Mouse (Mus musculus): ENCODE results near the gene Ppp4r1. TPM values are rescaled to one million over a fixed set of nuclear protein-coding genes. Genes with fewer than 3 reads are reported as not detected.
A peak's percentile ranks its signal among the peaks of the same experiment; 100 is the strongest.

Ppp4r1 gene
- 10 to 100 TPM; 39.0 to 40.4 TPM for total RNA-seq (2021)
- long read RNA-seq, experiment 1, transcript Ppp4r1-204 (20 exons, 3,784 nt): major isoform, 9 of 25 reads
- long read RNA-seq, experiment 1, partial matches to known transcripts: 5 of 25 reads
- long read RNA-seq, experiment 1, other reads (novel, unspliced or antisense): 10 of 25 reads
- long read RNA-seq, experiment 2, transcript Ppp4r1-204 (20 exons, 3,784 nt): major isoform, 10 of 30 reads
- long read RNA-seq, experiment 2, transcript Ppp4r1-201 (20 exons, 3,850 nt): minor isoform, 5 of 30 reads
- long read RNA-seq, experiment 2, partial matches to known transcripts: 8 of 30 reads
- long read RNA-seq, experiment 2, other reads (novel, unspliced or antisense): 7 of 30 reads

DNA sequence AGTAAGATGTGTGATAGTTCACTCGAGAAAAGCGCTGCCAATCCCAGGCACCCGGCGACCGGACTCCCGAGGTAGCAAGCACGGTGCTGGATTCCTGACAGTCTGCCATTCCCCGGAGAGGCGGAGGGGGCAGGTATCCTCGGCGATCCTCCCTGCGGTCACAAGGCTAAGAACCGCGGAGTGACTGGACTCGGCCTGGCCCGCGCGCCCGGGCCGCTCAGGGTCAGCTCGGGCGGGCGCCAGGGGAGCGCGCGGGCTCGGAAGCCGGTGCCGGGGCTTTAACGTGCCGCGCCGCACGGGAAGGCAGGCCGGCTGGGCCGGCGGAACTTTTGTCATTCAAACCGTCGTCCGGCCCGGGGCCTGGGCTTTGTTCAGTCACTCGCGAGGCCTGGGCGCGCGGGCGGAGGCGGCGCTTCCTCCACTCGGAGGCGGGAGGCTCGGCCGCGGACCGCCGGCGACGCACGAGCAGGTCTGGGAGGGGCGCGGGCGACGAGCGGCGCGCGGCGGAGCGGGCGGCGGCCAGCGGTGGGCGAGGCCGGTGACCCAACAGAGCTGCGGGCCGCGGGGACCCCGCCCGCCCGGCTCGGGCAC lies at the start of gene Ppp4r1:
Ppp4r1 (plus strand) TSS at position 23 of the 591 bp plus-strand sequence.
- peak; percentile 74 to 79 for DNase-seq (ENCODE audit: low spot score in 2 of 2)

- no peak for DNase-seq (ENCODE audit: low spot score in 2 of 2)
Measured at GRCm38 (mm10) chr17:65732666-65733065, 49.7 kb upstream of the Ppp4r1 start.

DNA sequence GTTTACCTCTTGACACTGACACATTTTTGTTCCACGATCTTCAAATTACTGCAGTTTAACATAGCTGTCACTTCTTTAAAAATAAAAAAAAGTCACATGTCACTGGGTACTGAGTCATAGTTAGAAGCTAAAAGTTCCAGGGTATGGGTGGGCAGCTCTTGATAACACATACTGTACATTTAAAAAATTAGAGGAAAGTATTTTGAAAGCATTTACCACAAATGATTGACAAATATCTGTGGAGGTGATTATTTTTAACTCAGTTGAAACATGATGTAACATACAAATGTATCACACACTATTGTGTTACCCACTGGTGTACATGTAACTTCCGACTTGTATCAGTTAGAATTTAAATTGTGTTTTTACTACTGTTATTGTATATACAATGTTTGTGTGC lies 47.3 kb upstream of the Ppp4r1 start:
- DNase-seq (ENCODE audit: low spot score in 2 of 2): no peak

DNA sequence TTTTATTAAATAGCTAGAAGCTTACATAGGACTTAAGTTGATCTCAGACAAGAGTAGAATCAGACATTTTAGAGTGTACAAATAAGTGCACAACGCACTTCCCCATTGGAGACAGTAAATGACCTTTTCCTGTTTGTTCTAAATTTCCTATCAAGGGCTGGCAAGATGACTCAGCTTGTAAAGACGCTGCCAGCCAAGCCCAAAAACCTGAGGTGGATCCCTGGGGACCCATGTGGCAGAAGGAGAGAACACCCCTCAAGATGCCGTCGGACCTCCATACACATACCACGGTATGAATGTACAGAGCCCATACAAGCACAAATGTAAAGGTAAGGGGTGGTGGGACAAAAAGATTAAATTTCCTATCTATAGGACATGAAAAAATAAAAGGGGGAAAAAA lies 45.2 kb upstream of the Ppp4r1 start:
- DNase-seq (ENCODE audit: low spot score in 2 of 2): no peak

DNA sequence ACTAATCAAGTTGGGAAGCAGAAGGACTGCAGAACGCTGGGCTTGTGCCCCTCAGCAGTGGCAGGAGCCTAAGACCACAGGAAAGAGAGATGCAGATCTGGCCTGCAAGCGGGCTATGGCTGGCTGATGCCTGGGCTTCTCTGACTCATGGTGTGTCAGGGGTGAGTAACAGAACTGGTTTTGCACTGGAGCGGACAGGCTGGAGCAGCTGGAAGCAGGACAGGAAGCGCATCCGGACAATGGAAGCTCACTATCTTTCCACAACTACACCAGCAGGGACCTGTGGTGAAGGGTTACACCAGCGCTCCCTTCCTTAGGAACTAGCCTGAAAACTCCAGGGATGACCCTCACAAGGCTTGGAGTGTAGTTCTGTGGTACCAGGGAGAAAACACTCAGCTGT lies 44.8 kb upstream of the Ppp4r1 start:
- DNase-seq (ENCODE audit: low spot score in 2 of 2): no peak

DNA sequence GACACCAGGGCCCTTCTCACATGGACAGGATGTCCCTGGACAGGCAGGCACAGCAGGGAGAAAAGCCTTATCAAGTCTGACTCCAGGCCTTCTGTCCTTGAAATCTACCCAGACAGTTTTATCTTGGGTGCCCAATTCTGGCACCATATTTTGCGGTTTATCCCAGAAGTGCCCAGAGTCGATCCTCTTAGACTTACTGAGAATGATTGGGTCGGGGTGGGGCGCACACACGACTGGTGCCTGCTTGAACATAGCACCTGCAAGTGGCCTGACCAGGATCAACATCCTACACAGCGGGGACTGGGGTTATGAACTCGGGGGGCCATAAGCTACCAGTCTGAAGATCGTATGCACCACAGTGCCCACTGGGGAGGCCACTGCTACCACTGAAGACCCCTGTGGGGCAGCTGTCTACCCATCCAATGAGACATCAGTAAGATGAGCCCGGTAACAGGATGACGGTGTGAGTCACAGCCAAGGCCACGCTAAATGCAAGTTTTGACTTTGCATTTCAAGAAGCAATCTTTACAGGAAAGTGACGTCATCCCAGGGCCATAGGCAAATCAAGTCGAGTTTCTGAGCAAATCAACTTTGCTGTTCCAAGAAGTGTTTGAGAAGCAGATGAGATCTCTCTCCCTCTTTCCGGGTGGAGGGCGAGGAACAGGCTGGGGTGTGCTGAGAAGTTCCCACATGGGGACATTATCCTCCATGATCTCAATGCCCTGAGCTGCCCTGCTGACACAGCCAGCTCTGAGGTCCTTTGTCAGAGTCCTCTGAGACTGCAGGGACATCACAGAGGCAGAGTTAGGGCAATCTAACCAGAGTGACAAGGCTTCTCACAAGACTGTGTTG lies 42.3 kb upstream of the Ppp4r1 start:
- no peak for DNase-seq (ENCODE audit: low spot score in 2 of 2)

GRCm38 (mm10) chr17:65741565-65741964 lies 40.8 kb upstream of the Ppp4r1 start:
- DNase-seq (ENCODE audit: low spot score in 2 of 2): no peak

DNA sequence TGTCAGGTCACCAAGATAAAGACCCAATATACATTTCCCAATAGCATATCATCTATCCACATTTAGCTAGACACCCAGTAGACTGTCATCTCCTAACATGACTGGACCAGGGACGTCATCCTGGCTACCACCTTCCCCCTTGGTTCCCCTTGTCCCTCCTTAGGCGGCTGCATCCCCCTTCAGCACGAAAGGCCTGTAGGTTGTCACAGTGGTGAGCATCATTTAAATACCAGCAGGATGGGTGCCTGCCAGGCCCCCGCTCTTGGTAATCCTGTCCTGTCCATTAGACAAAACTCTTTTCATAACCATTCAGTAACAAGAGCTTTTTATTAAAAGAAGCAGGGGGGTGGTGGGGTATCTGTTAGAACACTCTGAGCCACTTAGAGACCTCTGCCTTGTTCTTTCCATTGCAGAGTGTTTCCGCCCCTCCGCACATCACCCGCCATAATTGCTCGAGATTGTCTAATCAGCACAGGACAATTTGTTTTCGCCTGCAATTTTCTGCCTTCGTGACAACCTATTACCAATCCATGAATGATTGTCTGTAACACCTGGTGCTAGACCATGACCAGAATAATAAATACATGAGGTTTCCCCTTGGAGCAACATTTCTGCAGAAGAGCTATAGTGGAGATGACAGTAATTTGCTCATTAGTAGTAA lies 40.0 kb upstream of the Ppp4r1 start:
- DNase-seq (ENCODE audit: low spot score in 2 of 2): no peak

DNA sequence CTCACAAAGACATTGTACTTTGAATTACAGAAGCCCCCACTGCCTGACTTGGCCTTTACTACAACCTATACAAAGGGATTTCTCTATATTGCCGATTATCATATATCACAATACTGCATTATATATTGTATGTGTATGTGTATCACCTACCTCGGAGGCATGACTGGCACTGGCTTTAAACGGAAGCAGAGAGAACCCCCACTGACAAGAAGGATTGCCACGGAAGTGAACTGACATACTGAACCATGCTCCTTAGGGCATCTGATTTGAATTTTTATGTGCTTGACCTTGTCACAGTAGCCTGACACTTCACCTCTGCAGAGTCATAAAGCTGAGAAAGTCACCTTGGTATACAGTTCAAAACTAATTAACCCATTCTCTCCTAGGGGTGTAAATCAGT lies 39.4 kb upstream of the Ppp4r1 start:
- DNase-seq (ENCODE audit: low spot score in 2 of 2): no peak

DNA sequence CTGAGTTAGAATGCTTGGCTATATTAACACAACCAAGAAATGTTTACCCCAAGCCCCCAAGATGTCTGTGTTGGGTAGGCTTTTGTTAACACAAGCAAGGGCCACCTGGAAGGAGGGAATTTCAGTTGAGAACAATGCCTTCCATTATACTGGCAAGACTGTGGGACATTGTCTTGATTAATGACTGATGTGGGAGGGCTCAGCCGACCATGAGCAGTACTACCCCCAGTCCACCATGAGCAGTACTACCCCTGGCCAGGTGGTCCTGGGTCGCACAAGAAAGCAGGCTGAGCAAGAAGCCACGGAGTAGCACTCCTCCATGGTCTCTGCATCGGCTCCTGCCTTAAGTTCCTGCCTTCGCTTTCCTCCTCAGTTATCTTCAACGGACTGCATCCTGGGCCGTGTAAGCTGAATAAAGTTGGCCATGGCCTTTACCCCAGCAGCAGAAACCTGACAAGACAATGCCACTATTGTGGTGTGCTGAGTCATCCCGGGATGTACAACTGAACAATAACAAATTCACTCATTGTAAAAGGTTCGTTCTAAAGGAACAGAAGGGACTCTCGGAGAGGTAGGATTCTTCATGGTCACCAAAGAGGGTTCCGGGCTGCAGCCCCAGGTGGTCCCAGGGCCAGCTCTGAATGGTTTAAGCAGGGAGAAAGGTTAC lies 38.6 kb upstream of the Ppp4r1 start:
- DNase-seq (ENCODE audit: low spot score in 2 of 2): no peak

DNA sequence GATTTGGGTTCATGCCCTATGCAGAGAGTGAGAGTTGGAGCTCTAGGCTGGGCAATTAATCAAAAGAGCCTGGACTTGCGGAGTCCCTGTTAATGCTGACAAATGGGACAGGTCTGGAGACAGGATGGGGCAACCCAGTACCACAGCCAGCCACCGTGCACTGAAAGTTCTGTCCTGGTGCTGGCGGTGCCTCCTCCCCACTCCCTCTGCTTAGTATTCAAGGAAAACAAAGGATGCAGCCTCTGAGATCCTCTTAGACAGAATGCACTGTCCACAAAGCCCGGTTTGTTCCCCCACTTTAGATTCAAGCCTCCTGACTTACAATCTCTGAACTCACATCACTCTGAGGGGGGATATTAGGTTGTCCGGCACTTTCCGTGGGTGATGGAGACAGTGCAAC lies 36.1 kb upstream of the Ppp4r1 start:
- no peak for DNase-seq (ENCODE audit: low spot score in 2 of 2)

DNA sequence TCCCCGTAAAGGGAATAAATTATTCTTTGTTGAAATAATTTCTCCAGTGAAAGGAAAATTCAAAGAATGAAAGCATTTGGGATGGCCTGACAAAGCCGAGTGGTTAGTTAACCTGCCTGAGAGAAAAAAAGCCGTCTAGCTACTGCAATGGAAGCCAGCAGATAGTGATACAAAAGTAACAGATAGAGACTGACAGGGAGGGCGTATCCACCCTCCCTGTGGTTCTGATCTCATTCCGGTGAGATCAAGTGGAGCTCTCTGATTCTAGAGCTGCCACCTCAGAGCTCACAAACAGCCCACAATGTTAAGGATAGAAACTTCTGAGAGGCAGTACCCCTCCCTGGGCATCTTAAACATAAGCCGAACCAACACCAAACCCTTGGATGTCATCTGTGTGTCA lies 33.4 kb upstream of the Ppp4r1 start:
- no peak for DNase-seq (ENCODE audit: low spot score in 2 of 2)

DNA sequence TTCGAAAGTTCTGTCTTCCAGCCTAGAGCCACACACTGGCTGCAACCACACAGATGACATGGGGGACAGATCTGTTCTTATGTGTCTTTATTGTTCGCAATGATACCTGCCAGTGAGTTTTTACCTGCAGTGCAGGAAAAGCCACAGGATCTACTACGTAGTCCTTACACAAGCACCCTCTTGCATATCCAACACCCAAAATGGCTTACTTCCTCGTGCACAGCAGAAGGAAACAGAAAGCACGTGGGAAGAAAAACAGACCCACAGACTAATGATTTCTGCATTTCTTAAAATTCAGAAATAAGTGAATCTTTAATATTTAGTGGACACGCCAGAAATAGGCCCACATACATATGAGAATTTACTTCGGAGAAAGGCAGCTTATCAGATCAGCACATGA lies 32.6 kb upstream of the Ppp4r1 start:
- DNase-seq (ENCODE audit: low spot score in 2 of 2): no peak

- no peak for DNase-seq (ENCODE audit: low spot score in 2 of 2)
Measured at GRCm38 (mm10) chr17:65750301-65750700, 32.1 kb upstream of the Ppp4r1 start.

DNA sequence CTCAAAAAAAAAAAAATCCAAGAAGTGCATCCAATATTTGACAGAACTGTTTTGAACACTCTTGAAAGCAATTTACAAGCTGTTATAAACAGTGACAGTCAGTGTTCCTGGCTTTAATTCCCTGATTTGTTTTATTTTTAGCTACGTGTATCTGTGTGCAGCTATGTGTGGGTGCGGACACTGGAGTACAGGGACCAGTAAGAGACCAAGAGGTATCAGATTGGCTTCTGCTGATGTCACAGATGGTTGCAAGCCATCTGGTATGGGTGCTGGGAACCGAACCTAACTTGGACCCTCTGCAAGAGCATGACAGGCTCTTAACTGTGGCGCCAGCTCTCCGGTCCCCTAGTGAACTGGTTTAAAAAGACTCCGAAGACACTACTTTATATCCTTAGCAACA lies 29.2 kb upstream of the Ppp4r1 start:
- peak in 1 of 2 experiments; percentile 64 for DNase-seq (ENCODE audit: low spot score in 2 of 2)

DNA sequence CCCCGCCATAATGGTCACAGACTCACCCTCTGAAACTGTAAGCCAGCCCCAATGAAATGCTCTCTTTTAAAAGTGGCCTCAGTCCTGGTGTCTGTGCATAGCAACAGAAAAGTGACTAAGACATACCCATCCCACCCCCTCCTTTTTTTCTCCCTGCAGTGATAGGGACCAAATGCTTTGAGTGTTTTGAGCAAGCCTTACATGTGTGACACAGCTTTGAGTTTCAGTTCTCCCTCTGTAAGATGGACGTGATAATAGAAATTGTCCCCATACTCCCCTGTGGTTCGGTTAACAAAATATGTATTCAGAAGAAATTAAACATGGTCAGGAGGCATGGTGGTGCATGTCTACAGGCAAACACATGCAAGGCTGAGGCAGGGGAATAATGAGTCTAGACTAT lies 26.5 kb upstream of the Ppp4r1 start:
- DNase-seq (ENCODE audit: low spot score in 2 of 2): no peak

- no peak for DNase-seq (ENCODE audit: low spot score in 2 of 2)
Measured at GRCm38 (mm10) chr17:65757150-65757549, 25.2 kb upstream of the Ppp4r1 start.

DNA sequence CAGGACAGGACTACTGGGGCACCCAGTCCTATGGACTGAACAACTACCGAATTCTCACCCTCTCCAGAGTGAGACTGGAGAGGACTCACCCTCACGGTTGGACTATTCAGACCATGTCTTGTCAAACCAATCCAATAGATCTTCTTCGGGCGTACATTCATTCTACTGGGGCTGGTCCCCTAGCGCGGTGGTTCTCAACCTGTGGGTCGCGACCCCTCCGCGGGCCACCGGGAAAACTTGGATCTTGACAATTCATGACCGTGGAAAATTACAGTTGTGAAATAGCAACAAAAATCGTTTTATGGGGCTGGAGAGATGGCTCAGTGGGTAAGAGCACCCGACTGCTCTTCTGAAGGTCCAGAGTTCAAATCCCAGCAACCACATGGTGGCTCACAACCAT lies 19.2 kb upstream of the Ppp4r1 start:
- no peak for DNase-seq (ENCODE audit: low spot score in 2 of 2)

DNA sequence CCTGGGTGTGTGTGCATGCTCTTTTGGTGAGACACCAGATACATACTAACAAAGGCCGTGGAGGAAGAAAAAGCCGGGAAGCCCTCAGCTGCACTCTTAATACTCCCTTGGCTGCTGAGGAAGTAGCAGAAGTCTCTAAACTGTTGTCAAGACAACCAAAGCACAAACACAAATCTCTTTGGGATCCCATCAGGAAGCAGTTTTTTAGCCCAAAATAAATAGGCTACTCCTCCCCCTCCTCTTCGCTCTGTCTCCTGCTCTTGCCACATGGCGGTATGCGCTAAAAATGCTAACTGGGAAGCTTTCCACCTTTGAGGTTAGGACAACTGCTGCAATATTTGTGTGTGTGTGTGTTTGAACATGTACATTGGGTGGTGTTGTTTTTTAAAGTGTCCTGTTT lies 13.9 kb upstream of the Ppp4r1 start:
- DNase-seq (ENCODE audit: low spot score in 2 of 2): peak; percentile 40 to 73

- DNase-seq (ENCODE audit: low spot score in 2 of 2): no peak
Measured at GRCm38 (mm10) chr17:65770982-65771915, 11.1 kb upstream of the Ppp4r1 start.
